Mouse (Mus musculus) spleen, adult 2 months (tissue): ENCODE results near the gene Nup54.

ENCODE experiments used
- CTCF ChIP-seq: fragments of 200-500 bp; IDR thresholded peaks from 2 replicates; pipeline ENCODE4 v1.5.1; 2011; ENCODE audit warnings: mild to moderate bottlenecking, inconsistent platforms; ENCODE audit not compliant: insufficient read depth, insufficient read length, insufficient replicate concordance; ENCODE audit errors: extremely low read depth
- POLR2A ChIP-seq: fragments of 200-500 bp; IDR thresholded peaks from 2 replicates; pipeline ENCODE4 v1.6.1; 2011; ENCODE audit warnings: low read depth, low read length, inconsistent platforms

GRCm38 (mm10) chr5:92413271-92413981 is 21.6 kb downstream of the Nup54 start:
- TF ChIP-seq CTCF (no peak), POLR2A (no peak)
